Mouse (Mus musculus) large intestine, adult 2 months (tissue): ENCODE measurements at regions not wholly inside any gene's neighbourhood (a gene's known extent, or its start where the extent isn't known, plus 50 kb on each side); places are given as distances from the start of the nearest gene placed in this dataset.

Experiments
- DNase-seq: peaks from one replicate; pipeline ENCODE4 v3.0.0-alpha.2; 2012; ENCODE audit warnings: low read depth, low spot score
- whole genome bisulfite sequencing: fragments of 180-500 bp; shearing (Covaris S2); methylation state at CpG from one replicate; pipeline ENCODE4 v1.1.7; 2018; 5-methylcytosine and 5-hydroxymethylcytosine counted together

DNA sequence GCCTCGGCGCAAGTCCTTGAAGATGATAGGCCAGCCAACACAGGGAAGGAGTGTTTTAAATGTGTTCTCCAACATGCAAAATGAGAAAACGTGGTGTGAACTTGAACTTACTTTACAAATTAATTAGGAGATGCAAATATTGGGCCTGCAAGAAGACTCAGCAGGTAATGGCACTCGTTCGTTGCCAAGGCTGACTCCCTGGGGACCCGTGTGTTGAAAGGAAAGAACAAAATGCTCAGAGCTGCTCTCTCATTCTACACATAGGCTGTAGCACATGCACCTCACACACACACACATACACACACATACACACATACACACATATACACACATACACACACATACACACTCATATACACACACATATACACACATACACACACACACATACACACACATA is 74.6 kb upstream of the H2afz start:
- DNase-seq = no peak

DNA sequence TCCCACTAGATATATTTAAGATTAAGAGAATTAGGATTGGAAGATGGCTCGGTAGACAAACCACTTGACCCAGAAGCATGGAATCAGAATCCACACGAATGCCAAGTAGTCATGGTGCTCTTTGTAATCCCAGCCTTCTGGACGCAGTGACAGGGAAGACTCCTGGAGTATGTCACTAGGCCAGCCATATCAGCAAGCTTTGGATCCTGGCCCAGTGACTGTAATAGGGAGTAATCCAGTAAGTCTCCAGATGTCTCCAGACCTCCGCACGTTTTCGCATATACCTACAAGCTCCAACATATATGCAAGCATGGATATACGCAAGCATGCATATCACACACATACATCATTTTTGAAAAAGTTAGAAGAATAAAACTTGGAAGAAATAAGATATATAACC is 73.9 kb upstream of the H2afz start:
- WGBS = 81% methylated on average over 7 of the region's 7 CpGs
- DNase-seq = no peak

More for the DNA sequence above, 74.6 kb upstream of the H2afz start:
- WGBS = 84% methylated on average over 6 of the region's 6 CpGs

DNA sequence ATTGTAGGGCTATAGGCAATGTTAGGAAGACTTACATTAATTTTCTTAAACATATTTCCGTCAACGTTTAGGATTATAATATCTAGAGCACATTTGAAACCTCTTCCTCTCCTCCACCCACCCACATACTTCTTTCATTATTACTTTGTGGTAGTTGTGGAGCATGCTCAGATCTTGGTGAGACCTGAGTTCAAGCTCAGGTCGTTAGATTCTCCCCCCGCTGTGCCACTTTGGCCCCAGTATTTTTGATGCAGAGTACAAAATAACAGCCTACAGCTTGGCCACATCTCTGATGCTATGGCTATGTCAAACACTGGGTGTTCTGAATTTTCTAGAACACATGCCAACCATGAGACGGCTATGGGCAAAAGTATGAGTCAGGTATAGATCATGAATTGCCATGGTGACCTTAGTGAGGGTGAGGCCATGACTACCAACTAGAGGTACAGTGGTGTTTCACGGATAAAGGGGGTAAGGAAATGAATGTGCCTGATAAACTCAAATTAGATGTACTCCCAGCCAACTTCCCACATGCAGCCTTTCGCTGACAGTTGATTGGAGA is 68.5 kb upstream of the H2afz start:
- 89% methylated on average over 7 of the region's 7 CpGs for WGBS
- DNase-seq = no peak

DNA sequence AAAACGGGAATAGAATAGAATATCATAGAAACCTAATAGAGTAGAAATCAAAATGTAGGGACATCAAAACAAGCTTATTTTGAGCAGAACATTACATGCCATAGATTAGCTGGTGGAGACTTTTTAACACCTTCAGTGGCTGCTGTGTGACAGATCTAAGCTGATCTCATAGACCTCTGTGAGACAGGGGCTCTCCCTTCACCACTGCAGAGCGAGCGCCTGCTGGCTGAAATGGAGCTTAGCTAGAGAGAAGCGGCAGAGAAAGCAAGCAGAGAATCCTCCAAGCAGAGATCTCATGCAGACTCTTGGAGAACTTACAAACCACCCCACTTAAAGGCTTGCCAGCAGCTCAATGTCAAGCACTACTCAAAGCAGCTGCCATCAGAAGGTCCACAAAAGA is 65.5 kb upstream of the H2afz start:
- 86% methylated on average over 4 of the region's 4 CpGs for WGBS
- no peak for DNase-seq

DNA sequence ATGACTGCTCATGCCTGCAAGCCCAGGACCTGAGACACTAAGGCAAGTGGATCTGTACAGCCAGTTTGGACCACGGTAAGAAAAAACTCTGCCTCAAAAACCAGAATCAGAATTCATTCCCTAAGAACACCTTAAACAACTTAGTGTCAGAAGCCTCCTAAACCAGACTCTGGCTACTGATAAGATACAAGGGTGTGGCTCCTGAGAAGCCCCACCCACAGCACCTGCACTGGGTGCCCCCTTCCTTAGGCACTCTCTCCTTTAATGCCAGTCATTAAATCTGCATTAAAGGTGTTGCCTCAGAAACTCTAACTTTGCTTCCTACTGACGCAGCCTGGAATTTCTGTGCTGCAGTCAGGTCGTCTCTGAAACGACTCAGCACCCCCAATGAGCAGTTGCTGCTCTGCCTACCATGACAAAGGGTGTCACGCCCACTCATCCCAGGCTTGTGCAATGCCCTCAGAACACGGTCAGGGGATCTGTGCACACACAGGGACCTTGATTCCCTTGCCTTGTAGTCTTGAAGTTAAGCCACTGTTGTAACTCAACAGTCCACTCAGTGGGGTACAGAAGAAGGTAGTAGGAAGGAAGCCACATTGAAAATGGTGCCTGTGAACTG is 62.8 kb upstream of the H2afz start:
- 27% methylated on average over 6 of the region's 6 CpGs for WGBS
- no peak for DNase-seq

DNA sequence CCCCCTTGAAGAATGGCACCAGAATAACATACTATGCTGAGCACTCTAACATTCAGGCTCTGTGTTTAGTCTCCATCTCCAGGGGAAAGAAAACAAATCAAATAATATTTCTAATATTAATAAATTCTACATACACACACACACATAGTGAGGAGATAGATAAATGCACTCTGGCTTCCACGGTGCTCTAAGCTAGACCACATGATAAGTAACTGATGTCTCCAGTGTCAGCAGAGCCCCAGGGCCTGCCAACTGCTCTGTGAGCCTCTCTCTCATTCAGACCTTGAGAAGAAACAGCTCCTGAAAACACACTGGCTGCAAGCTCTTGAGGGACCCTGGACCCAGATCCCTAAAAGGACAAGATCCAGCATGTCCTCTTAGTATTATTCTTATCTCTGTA is 56.9 kb upstream of the H2afz start:
- WGBS = 62% methylated on average over 1 of the region's 1 CpGs
- no peak for DNase-seq

DNA sequence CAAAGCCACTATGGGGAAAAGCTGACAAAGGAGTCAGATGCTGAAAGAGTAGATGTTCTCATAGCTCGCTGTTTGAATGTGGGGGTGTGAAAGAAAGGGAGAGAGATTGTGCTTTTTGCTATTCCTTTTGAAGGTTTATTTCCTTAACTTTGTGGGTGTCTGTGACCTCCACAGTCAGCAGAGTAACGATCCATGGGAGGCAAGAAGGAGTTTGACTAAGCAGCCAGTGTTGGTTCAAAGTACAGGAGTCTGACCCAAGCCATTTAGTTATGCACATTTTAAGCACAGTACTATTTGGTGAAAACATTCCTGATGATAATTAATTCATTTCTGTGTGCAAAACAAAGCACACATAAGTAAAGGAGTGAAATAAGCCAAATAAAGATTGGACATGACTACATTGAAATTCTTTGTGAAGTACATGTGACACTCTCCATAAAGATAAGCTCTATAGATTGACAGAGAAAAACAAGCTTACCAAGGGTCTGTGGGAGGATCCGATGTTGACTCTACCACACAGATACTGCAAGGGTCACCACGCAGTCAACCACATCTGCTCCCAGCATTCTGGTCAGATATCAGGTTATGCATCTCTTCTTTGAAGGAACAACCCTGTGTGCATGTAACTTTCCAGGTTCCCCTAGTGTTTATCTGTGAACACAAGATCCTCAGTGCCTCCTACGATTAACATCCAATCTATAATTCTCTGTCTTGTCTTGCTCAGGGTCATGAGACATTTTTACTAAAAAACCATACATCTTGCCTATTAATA is 56.2 kb upstream of the H2afz start:
- DNase-seq = no peak
- WGBS = 54% methylated on average over 5 of the region's 5 CpGs

DNA sequence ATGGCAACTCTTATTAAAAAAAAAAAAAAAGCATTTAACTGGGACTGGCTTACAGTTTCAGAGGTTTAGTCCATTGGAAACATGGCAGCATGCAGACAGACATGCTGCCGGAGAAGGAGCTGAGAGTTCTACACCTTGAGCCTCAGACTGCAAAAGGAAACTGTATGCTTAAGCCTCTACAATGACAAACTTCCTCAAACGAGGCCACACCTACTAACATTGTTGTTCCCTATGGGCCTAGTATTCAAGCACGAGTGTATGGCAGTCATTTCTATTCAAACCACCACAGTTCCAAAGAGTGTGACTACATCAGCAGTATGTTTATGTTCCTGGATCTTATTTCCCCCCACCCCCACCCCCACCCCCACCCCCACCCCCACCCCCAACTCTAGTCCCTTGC is 54.2 kb upstream of the H2afz start:
- no peak for DNase-seq
- 43% methylated on average over 3 of the region's 3 CpGs for WGBS
